Mouse (Mus musculus): ENCODE measurements around the gene Tbx1.

DNA sequence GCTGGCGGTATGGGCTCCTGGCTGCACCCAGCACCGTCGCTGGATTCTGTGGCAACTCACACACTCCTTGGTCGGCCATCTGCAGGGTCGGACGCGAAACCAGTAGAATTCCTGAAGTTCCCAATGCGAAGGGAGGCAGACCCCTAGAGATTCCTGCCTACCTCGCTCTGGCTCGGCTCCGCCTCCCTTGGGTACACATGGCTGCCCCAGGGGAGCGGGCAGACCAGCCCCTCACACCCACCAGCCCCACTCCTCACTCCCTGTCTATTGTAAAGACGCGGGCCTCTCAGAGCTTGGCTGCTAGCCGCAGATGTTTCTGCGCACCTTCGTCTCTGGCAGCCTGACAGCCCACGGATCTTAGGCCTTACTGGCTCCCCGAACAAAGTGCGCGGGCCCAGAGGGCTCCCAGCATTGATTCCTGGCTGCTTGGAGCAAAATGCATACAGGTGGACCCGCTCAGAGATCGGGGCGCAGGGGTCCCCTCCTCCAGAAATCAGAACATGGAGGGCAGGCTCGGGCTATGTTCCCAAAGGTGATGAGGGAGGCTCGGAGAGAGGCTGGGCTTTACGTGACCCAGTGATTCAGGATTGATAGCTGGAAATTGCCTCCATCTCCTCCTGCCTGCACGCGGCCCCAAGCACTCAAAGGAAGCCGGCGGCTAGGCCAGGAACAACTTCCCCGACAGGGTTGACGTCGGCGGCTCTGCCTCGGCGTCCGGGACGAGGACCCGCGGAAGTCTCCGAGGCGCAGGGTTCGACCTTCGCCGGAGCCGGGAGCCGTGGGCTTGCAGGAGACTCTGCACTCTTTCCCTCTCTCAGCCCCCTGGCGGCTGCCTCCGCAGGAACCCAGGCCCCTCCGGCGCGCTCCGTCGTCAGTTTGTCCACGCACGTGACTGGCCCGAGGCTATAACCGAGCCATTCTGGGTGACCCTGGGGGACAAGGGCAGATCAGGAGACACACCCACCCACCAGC lies 862 bp upstream of the Tbx1 start:
- TF ChIP-seq CHD2 (IDR thresholded peaks at IDR 0.05; ENCODE audit: low read depth, low read length) = no peak
- TF ChIP-seq ZNF384 (IDR thresholded peaks at IDR 0.05; ENCODE audit: low read depth, low read length) = no peak
- no peak for TF ChIP-seq ZC3H11A (IDR thresholded peaks at IDR 0.05; ENCODE audit: borderline replicate concordance, low read depth, low read length)
- no peak for TF ChIP-seq MAFK (IDR thresholded peaks at IDR 0.05; ENCODE audit: insufficient read depth, low read depth, low read length)
- TF ChIP-seq HCFC1 (IDR thresholded peaks at IDR 0.05; ENCODE audit: borderline replicate concordance, insufficient read depth, low read length) = no peak
